Mouse (Mus musculus): ENCODE data around the gene Usp34.

DNA sequence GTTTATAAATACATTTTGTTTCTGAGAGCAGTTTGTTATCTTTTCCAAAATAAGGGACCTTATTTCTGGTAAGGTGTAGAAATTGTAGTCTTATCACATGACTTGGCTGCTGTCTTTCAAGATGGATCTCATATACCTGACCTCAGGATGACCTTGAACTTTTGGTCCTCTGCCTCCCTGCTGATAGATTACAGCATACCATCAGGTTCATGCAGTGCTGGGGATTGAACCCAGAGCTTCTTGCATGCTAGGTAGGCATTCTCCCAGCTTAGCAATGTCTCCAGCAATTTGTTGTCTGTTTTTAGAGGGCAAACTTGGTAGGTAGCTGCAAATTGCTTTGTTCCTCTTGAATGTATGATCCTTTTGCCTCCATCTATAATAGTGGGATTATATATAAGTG lies 41.7 kb upstream of the Usp34 start:
- TF ChIP-seq CHD1 (IDR thresholded peaks at IDR 0.05; ENCODE audit: low read depth, low read length) (no peak), NELFE (IDR thresholded peaks at IDR 0.05; ENCODE audit: low read depth, low read length) (no peak), GATA1 (IDR thresholded peaks at IDR 0.05; ENCODE audit: low read depth, low read length) (no peak), ZMIZ1 (IDR thresholded peaks at IDR 0.05; ENCODE audit: low read depth, low read length) (no peak), POLR2A (IDR thresholded peaks at IDR 0.05; ENCODE audit: control insufficient read depth in 1 of 2, insufficient read depth in 1 of 2, low read depth in 1 of 2, low read length in 2 of 2, poor library complexity in 1 of 2) (no peak), CTCF (IDR thresholded peaks at IDR 0.05 in 2 of 3, conservative IDR thresholded peaks at IDR 0.05 in 1 of 3; ENCODE audit: control insufficient read depth in 1 of 3, insufficient read depth in 1 of 3, low read depth in 2 of 3, low read length in 3 of 3, poor library complexity in 1 of 3, severe bottlenecking in 1 of 3) (no peak), TAL1 (IDR thresholded peaks at IDR 0.05; ENCODE audit: low read length) (no peak), MXI1 (IDR thresholded peaks at IDR 0.05; ENCODE audit: low read depth, low read length) (no peak), MAX (IDR thresholded peaks at IDR 0.05; ENCODE audit: low read length) (no peak)

All from MEL (cell line).